ENCODE assay signal across 16 mouse cellular contexts in the genomic region with DNA sequence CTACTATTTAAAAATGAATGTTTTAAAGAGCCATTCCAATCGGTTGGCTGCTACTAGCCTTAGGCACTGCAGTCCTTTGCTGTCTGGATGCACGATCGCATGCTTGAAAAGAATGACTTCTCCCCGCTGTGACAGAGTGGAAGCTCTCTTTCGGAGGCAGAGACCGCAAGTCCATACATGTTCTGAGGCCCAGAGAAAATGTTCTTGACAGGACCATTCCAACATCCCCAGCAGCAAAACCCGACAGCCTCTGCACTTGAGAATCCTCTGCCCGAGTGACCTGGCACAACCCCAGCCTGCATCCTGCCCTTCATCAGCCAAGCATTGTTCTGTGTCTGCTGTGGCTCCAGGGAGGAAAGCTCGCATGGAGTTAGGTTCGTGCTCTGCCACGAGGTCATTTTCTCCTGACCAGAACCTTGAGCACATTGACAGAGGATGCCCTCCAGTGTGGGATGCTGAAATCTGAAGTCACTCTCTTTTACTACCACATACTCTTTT. TPM values are rescaled to one million over a fixed set of nuclear protein-coding genes. Genes with fewer than 3 reads are reported as not detected.
A peak's percentile ranks its signal among the peaks of the same experiment; 100 is the strongest.
DNase-seq lines count a peak whose midpoint lies in the region; ATAC-seq lines count a peak whose summit lies in the region.
"Had no signal": no experiment of that assay in that cellular context is flagged by ENCODE, and none has a peak within 500 bp of the region (broad histone marks: within the 10 kb centered on the region; RNA-seq: fewer than 3 reads in every experiment).

No protein-coding gene starts in this region.

- peak overlapping the region; percentile 18; the same call in 1 of the 2 replicates for H3K27ac ChIP-seq in hindbrain, embryonic 10.5 days
- no peak overlapping the region for H3K27ac ChIP-seq in hindbrain, embryonic 16.5 days (ENCODE audit: low read depth, low read length)
- H3K27ac ChIP-seq in forebrain, embryonic 16.5 days (ENCODE audit: low read length), result no peak overlapping the region
- H3K27ac ChIP-seq in forebrain, embryonic 12.5 days, result no peak overlapping the region
- H3K27ac ChIP-seq: forebrain, embryonic 10.5 days; heart, embryonic 13.5 days; hindbrain, embryonic 15.5 days; midbrain, embryonic 10.5 days had no signal

- no peaks in the 10 kb centered on the region for H3K36me3 ChIP-seq in hindbrain, embryonic 10.5 days
- H3K36me3 ChIP-seq in hindbrain, embryonic 16.5 days (ENCODE audit: control insufficient read depth, insufficient read depth, low read length), result no peaks in the 10 kb centered on the region
- no peaks in the 10 kb centered on the region for H3K36me3 ChIP-seq in forebrain, embryonic 16.5 days (ENCODE audit: control insufficient read depth, insufficient read depth)
- H3K36me3 ChIP-seq in forebrain, embryonic 12.5 days (replicated peaks), result no peaks in the 10 kb centered on the region
- H3K36me3 ChIP-seq: forebrain, embryonic 10.5 days; heart, embryonic 13.5 days; hindbrain, embryonic 15.5 days; midbrain, embryonic 10.5 days had no signal

- peaks cover 29% of the 10 kb centered on the region for H3K4me1 ChIP-seq in hindbrain, embryonic 10.5 days (replicated peaks)
- H3K4me1 ChIP-seq in hindbrain, embryonic 16.5 days (ENCODE audit: control insufficient read depth, insufficient read depth, low read depth, low read length), result peaks cover 10% of the 10 kb centered on the region
- peaks cover 11% of the 10 kb centered on the region for H3K4me1 ChIP-seq in forebrain, embryonic 16.5 days (replicated peaks; ENCODE audit: control insufficient read depth, insufficient read depth, low read length)
- H3K4me1 ChIP-seq in forebrain, embryonic 12.5 days, result peaks cover 21% of the 10 kb centered on the region

- DNase-seq in adrenal gland, postnatal 14 days, result peak; percentile 56
- no peak for DNase-seq in adrenal gland, postnatal 4 days (ENCODE audit: low spot score in 2 of 2)
- DNase-seq in hindbrain, embryonic 10.5 days (ENCODE audit: low spot score), result no peak
- peak; percentile 76 for DNase-seq in retina, postnatal 1 day
- no peak for DNase-seq in retina, embryonic 14.5 days (ENCODE audit: low spot score)
- DNase-seq: cerebellum, adult 2 months; layer of hippocampus, postnatal 36 days; lung, embryonic 14.5 days had no signal

- 69% methylated on average over 11 of the region's 11 CpGs for WGBS in hindbrain, embryonic 10.5 days
- 63% methylated on average over 11 of the region's 11 CpGs for WGBS in hindbrain, embryonic 16.5 days
- 74% methylated on average over 11 of the region's 11 CpGs for WGBS in forebrain, embryonic 16.5 days
- WGBS in forebrain, embryonic 12.5 days, result 75% methylated on average over 11 of the region's 11 CpGs

- no peak overlapping the region for H3K9ac ChIP-seq in hindbrain, embryonic 16.5 days (ENCODE audit: low read depth, low read length)
- no peak overlapping the region for H3K9ac ChIP-seq in forebrain, embryonic 16.5 days (replicated peaks; ENCODE audit: low read depth, low read length)
- no peak overlapping the region for H3K9ac ChIP-seq in forebrain, embryonic 12.5 days
- H3K9ac ChIP-seq: heart, embryonic 13.5 days; hindbrain, embryonic 15.5 days; lung, embryonic 14.5 days had no signal

- H3K9me3 ChIP-seq in hindbrain, embryonic 10.5 days, result no peaks in the 10 kb centered on the region
- H3K9me3 ChIP-seq in hindbrain, embryonic 16.5 days (ENCODE audit: control insufficient read depth, low read length), result no peaks in the 10 kb centered on the region
- no peaks in the 10 kb centered on the region for H3K9me3 ChIP-seq in forebrain, embryonic 16.5 days (ENCODE audit: control insufficient read depth, low read length)
- no peaks in the 10 kb centered on the region for H3K9me3 ChIP-seq in forebrain, embryonic 12.5 days
- H3K9me3 ChIP-seq: forebrain, embryonic 10.5 days; heart, embryonic 13.5 days; hindbrain, embryonic 15.5 days; midbrain, embryonic 10.5 days had no signal

- no peak for ATAC-seq in hindbrain, embryonic 16.5 days
- ATAC-seq in forebrain, embryonic 16.5 days, result no peak
- ATAC-seq in forebrain, embryonic 12.5 days (ENCODE audit: low FRiP score), result no peak

- H3K4me2 ChIP-seq in hindbrain, embryonic 16.5 days (ENCODE audit: low read length), result no peak overlapping the region
- H3K4me2 ChIP-seq in forebrain, embryonic 16.5 days (ENCODE audit: low read length), result no peak overlapping the region
- H3K4me2 ChIP-seq in forebrain, embryonic 12.5 days, result no peak overlapping the region
- H3K4me2 ChIP-seq: heart, embryonic 13.5 days; hindbrain, embryonic 15.5 days; lung, embryonic 14.5 days had no signal

- no peak overlapping the region for H3K4me3 ChIP-seq in hindbrain, embryonic 10.5 days
- no peak overlapping the region for H3K4me3 ChIP-seq in hindbrain, embryonic 16.5 days (ENCODE audit: low read length)
- H3K4me3 ChIP-seq in forebrain, embryonic 16.5 days (replicated peaks; ENCODE audit: low read length), result no peak overlapping the region
- H3K4me3 ChIP-seq in forebrain, embryonic 12.5 days (replicated peaks), result no peak overlapping the region
- H3K4me3 ChIP-seq: forebrain, embryonic 10.5 days; heart, embryonic 13.5 days; hindbrain, embryonic 15.5 days; midbrain, embryonic 10.5 days had no signal

- H3K27me3 ChIP-seq in hindbrain, embryonic 10.5 days (ENCODE audit: insufficient read depth, poor library complexity, severe bottlenecking), result no peaks in the 10 kb centered on the region
- no peaks in the 10 kb centered on the region for H3K27me3 ChIP-seq in hindbrain, embryonic 16.5 days (replicated peaks; ENCODE audit: control insufficient read depth, insufficient read depth, low read length)
- no peaks in the 10 kb centered on the region for H3K27me3 ChIP-seq in forebrain, embryonic 16.5 days (replicated peaks; ENCODE audit: control insufficient read depth, insufficient read depth, low read length)
- 0 out of 2 replicates have a peak, but pooled peaks cover 5% of the 10 kb centered on the region for H3K27me3 ChIP-seq in forebrain, embryonic 12.5 days
- H3K27me3 ChIP-seq: CH12.LX; hindbrain, embryonic 15.5 days had no signal

RNA-seq across cellular contexts. Expression of gene Jdp2, which starts 13.0 kb away (rescaled TPM):
- 16.7 and 18.7 TPM in 2 replicates for total RNA-seq in adrenal gland, postnatal 14 days (2021)
- total RNA-seq in adrenal gland, postnatal 4 days (2021), result 10 to 100 TPM; 22.6 to 23.0 TPM
- 0.25 TPM in 1 of 2 replicates, not detected in the other for polyA plus RNA-seq in hindbrain, embryonic 10.5 days (2016; fragmentation: Nextera tagmentation; extraction: Ambion mirVana)
- 0.26 and 0.56 TPM in 2 replicates for polyA plus RNA-seq in hindbrain, embryonic 16.5 days (2015; fragmentation: Nextera tagmentation; extraction: Ambion mirVana)
- polyA plus RNA-seq in forebrain, embryonic 16.5 days (2015; fragmentation: Nextera tagmentation; extraction: Ambion mirVana), result 0.56 and 0.66 TPM in 2 replicates
- 0.47 and 0.56 TPM in 2 replicates for polyA plus RNA-seq in forebrain, embryonic 12.5 days (2016; fragmentation: Nextera tagmentation; extraction: Ambion mirVana)

Comparison
In these comparisons a context has a peak if more than half of its experiments do, and no peak if none do; other contexts are left out.
1. DNase-seq: peak in adrenal gland, postnatal 14 days (single experiment) and retina, postnatal 1 day (single experiment); none in adrenal gland, postnatal 4 days (0 of 2), hindbrain, embryonic 10.5 days (single experiment) and retina, embryonic 14.5 days (single experiment).